ENCODE assay signal across 19 mouse cellular contexts in genomic region chr9:58172863-58173262, GRCm38 (mm10). TPM values are rescaled to one million over a fixed set of nuclear protein-coding genes. Genes with fewer than 3 reads are reported as not detected.
"Had no signal": no experiment of that assay in that cellular context is flagged by ENCODE, and none has a peak within 500 bp of the region (broad histone marks: within the 10 kb centered on the region; RNA-seq: fewer than 3 reads in every experiment).

No protein-coding gene starts in this region.

- H3K9me3 ChIP-seq: midbrain, embryonic 10.5 days; midbrain, embryonic 13.5 days; midbrain, embryonic 15.5 days; neural tube, embryonic 12.5 days; stomach, embryonic 15.5 days had no signal

- H3K27ac ChIP-seq: midbrain, embryonic 10.5 days; midbrain, embryonic 13.5 days; midbrain, embryonic 15.5 days; neural tube, embryonic 12.5 days; stomach, embryonic 15.5 days; stomach, postnatal 0 days had no signal

- ATAC-seq: midbrain, embryonic 13.5 days; midbrain, embryonic 15.5 days had no signal

- DNase-seq: lung, adult 18-20 months; lung, embryonic 14.5 days; lung, postnatal 10 days; lung, postnatal 4 days; right cerebral cortex, postnatal 14 days; thymus, adult 2 months; thymus, postnatal 25 days; thymus, postnatal 4 days had no signal

- H3K36me3 ChIP-seq: midbrain, embryonic 10.5 days; midbrain, embryonic 13.5 days; midbrain, embryonic 15.5 days; neural tube, embryonic 12.5 days; stomach, embryonic 15.5 days had no signal

- H3K4me2 ChIP-seq: lung, embryonic 14.5 days; midbrain, embryonic 13.5 days; midbrain, embryonic 15.5 days; neural tube, embryonic 12.5 days; stomach, embryonic 15.5 days had no signal

- H3K27me3 ChIP-seq: midbrain, embryonic 13.5 days; midbrain, embryonic 15.5 days; neural tube, embryonic 12.5 days; stomach, embryonic 15.5 days had no signal

- H3K4me3 ChIP-seq: midbrain, embryonic 10.5 days; midbrain, embryonic 13.5 days; midbrain, embryonic 15.5 days; neural tube, embryonic 12.5 days; stomach, embryonic 15.5 days had no signal

- H3K9ac ChIP-seq: lung, embryonic 14.5 days; midbrain, embryonic 13.5 days; midbrain, embryonic 15.5 days; neural tube, embryonic 12.5 days; stomach, embryonic 15.5 days had no signal

RNA-seq across cellular contexts. Expression of gene Islr, which starts 31.2 kb away (rescaled TPM):
- total RNA-seq: megakaryocyte-erythroid progenitor cell, adult 5-6 weeks; monocyte, adult 5-6 weeks; neutrophil, adult 5-6 weeks had no signal

RNA-seq across cellular contexts. Expression of gene Islr2, which starts 31.3 kb away (rescaled TPM):
- total RNA-seq: megakaryocyte, adult 5-6 weeks; monocyte, adult 5-6 weeks had no signal
- polyA plus RNA-seq: lung, embryonic 14.5 days had no signal

RNA-seq across cellular contexts. Expression of gene Ccdc33, which starts 54.2 kb away (rescaled TPM):
- total RNA-seq: megakaryocyte, adult 5-6 weeks; megakaryocyte-erythroid progenitor cell, adult 5-6 weeks; monocyte, adult 5-6 weeks; neutrophil, adult 5-6 weeks had no signal
- polyA plus RNA-seq: lung, embryonic 14.5 days; neural tube, embryonic 14.5 days; stomach, postnatal 0 days had no signal
